Mouse (Mus musculus) neural tube, embryonic 12.5 days (tissue): ENCODE measurements around the gene Tyk2. TPM values are rescaled to one million over a fixed set of nuclear protein-coding genes. Genes with fewer than 3 reads are reported as not detected.

ENCODE experiments used
- ATAC-seq: fragments of 200-750 bp; cut with Nextera tagmentation; 2 replicates; pipeline ENCODE4 v1.8.0; 2017; ENCODE audit warnings: low read depth, mild to moderate bottlenecking, moderate TSS enrichment, moderate library complexity; ENCODE audit not compliant: low FRiP score
- H3K27ac ChIP-seq: fragments of 300-500 bp; sonication (generic); 2 replicates; pipeline ENCODE4 v1.5.1; 2016
- H3K27me3 ChIP-seq: fragments of 300-500 bp; sonication (generic); replicated peaks from 2 replicates; pipeline ENCODE4 v1.6.1; 2016; ENCODE audit warnings: mild to moderate bottlenecking
- H3K36me3 ChIP-seq: fragments of 300-500 bp; sonication (generic); 2 replicates; pipeline ENCODE4 v1.6.1; 2016; ENCODE audit warnings: mild to moderate bottlenecking
- H3K4me1 ChIP-seq: fragments of 300-500 bp; sonication (generic); 2 replicates; pipeline ENCODE4 v1.6.1; 2016
- H3K4me2 ChIP-seq: fragments of 300-500 bp; sonication (generic); replicated peaks from 2 replicates; pipeline ENCODE4 v1.6.1; 2016; ENCODE audit warnings: mild to moderate bottlenecking
- H3K4me3 ChIP-seq: fragments of 300-500 bp; sonication (generic); 2 replicates; pipeline ENCODE4 v1.5.1; 2016
- H3K9ac ChIP-seq: fragments of 300-500 bp; sonication (generic); 2 replicates; pipeline ENCODE4 v1.6.1; 2016; ENCODE audit warnings: mild to moderate bottlenecking
- H3K9me3 ChIP-seq: fragments of 300-500 bp; sonication (generic); 2 replicates; pipeline ENCODE4 v1.6.1; 2016; ENCODE audit warnings: mild to moderate bottlenecking
- WGBS: fragments of 180-500 bp; shearing (Covaris S2); methylation state at CpG from one replicate; pipeline ENCODE4 v1.1.7; 2016; 5-methylcytosine and 5-hydroxymethylcytosine counted together
- microRNA-seq: library from miRNA; unstranded; fragments of <30 nt; microRNA quantifications from one replicate; pipeline ENCODE4, GENCODE M21; 2017
- polyA plus RNA-seq: library from polyadenylated mRNA; unstranded; fragments of >200 nt; fragmentation: Nextera tagmentation; extraction: Ambion mirVana; gene quantifications from 2 replicates; pipeline ENCODE4 v1.2.1, GENCODE M21; 2016

The Tyk2 gene
- polyA plus RNA-seq, 1 experiment from 2014 or later: 14.1 TPM

DNA sequence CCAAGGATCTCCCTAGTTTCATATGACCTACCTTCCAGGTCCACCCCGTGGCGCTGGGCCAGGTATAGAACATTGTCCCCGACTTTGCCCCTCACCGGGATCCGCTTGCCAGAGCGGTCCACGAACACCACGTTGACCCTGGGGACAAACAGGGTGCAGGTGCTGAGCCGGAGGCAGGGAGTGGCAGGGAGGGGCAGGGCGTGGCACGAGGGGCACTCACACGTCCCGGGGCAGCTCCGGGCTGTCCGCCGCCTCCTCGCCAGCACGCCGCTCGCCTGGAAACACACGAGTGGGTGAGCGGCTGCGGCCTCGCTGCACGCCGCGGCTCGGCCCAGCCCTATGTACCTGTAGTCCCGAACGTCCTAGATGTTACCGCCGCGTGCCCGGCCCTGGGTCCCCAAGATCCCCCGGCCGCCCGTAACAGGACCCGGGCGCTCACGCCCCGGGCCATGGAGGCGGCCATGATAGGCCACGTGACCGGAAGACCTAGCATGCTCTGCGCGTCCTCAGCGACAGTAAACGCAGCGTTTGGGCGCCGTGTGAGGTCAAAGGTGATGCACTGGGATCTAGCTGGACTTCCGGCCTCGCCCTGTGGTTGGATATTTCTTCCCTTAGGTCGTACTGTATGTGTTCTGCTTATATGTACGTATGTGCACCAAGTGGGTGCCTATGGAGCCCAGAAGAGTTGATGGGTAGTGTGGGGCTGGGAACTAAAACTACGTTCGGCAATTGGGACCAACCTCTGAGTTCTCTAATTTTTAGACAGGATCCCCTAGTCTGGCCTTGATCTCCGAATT, 57.8 kb downstream of the Tyk2 start, which contains the start of the genes Gm49373 and Fdx1l:
TSS of gene Gm49373 (minus strand) at position 53 of the 797 bp plus-strand sequence.
TSS of gene Fdx1l (minus strand) at position 571 of the 797 bp plus-strand sequence.
- ATAC-seq: peak; percentile 93
- WGBS: 3% methylated on average over 58 of the region's 58 CpGs
- H3K27ac ChIP-seq: 0 out of 2 replicates have a peak within 1 kb of the TSS, but pooled peaks have one; percentile 10
- H3K4me2 ChIP-seq: peak within 1 kb of the TSS; percentile 83
- H3K36me3 ChIP-seq: peaks cover 41% of the 10 kb centered on the region
- H3K27me3 ChIP-seq: no peaks in the 10 kb centered on the region
- peak within 1 kb of the TSS; percentile 82 for H3K9ac ChIP-seq
- H3K9me3 ChIP-seq: no peaks in the 10 kb centered on the region
- peaks cover 13% of the 10 kb centered on the region for H3K4me1 ChIP-seq
- peak within 1 kb of the TSS; percentile 80 for H3K4me3 ChIP-seq

DNA sequence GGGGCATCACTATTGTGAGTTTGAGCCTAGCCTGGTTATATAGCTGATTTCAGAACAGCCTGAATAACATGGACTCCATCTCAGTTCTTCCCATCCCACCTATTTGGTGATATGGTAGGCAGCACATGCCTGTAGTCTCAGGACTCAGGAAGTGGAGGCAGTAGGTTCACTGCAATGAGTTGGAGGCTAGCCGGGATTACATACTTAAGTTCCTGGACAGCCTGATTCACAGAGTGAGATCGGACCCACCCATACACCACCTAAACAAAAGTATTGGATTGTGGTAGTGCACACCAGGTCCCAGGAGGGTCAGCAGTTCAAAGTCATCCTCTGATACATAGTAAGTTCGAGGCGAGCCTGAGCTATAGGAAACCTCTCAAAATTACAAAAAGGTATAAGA, 58.4 kb downstream of the Tyk2 start:
- H3K27ac ChIP-seq: no peak overlapping the region
- H3K9me3 ChIP-seq: no peaks in the 10 kb centered on the region
- no peak for ATAC-seq
- peak overlapping the region; percentile 82 for H3K9ac ChIP-seq
- H3K4me1 ChIP-seq: peaks cover 13% of the 10 kb centered on the region
- peak overlapping the region; percentile 80 for H3K4me3 ChIP-seq
- H3K4me2 ChIP-seq: peak overlapping the region; percentile 83
- peaks cover 38% of the 10 kb centered on the region for H3K36me3 ChIP-seq
- H3K27me3 ChIP-seq: no peaks in the 10 kb centered on the region
- 20% methylated on average over 4 of the region's 4 CpGs for whole genome bisulfite sequencing

DNA sequence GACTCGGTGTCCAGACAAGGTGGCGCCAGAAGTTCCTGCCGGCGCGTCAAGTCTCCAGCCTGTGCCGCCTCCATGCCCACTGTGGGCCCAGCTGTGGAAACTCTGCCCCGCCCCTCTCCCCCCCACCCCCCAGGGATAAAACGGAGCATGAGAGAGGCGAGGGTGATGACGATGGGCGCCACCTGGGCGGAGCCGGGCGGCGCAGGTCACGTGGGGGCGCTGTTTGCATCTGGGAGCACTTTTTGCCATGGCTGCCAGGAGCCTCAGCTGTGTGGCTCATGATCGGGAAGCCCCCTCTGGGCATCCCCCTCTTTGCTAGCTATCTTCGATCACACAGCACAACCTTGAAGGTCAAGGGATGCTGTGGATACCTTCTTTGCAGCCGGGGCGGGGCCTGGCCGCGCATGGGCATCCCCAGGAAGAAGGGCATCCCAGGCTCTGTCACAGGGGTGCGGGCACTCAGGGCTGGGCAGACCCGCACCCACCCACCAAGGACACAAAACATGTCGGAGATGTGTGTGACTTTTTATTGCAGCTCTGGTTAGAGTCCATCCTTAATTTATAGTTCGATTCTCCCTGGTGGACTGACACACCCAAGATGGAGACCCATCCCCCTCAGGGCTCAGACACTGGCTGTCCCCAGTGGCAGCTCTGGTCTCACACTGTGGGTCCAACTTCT, 63.9 kb downstream of the Tyk2 start, which contains the start of gene Zglp1:
TSS of gene Zglp1 (minus strand) at position 88 of the 679 bp plus-strand sequence.
- Histone ChIP-seq H3K36me3 (peaks cover 47% of the 10 kb centered on the region), H3K4me1 (peaks cover 6% of the 10 kb centered on the region; the same call in 1 of the 2 replicates), H3K4me2 (no peak within 1 kb of the TSS), H3K27me3 (no peaks in the 10 kb centered on the region), H3K9me3 (no peaks in the 10 kb centered on the region), H3K27ac (no peak within 1 kb of the TSS), H3K4me3 (no peak within 1 kb of the TSS), H3K9ac (no peak within 1 kb of the TSS)
- WGBS: 86% methylated on average over 27 of the region's 27 CpGs
- no peak for ATAC-seq

DNA sequence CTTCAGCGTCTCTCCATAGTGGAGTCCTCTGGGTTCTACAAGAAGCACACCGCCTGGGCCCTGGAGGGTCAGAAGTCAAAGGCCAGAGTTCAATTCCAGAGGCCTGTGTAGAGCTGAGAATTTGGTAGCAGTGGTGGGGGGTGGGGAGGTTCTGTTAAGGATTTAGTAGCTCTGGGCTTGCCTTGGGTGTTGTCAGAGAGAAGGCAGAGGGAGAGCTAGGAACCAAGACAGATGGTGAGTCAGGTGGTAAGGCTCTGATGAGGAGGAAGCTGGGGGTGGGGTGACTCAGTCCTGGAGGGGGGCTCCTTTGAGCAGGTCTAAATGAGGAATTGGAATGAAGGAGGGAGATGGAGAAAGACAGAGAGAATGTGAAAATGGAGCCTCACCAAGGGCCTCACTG, 68.1 kb downstream of the Tyk2 start:
- no peaks in the 10 kb centered on the region for H3K4me1 ChIP-seq
- no peak for ATAC-seq
- H3K9me3 ChIP-seq: no peaks in the 10 kb centered on the region
- H3K36me3 ChIP-seq: peaks cover 44% of the 10 kb centered on the region
- H3K4me2 ChIP-seq: no peak overlapping the region
- no peak overlapping the region for H3K9ac ChIP-seq
- H3K4me3 ChIP-seq: no peak overlapping the region
- H3K27me3 ChIP-seq: no peaks in the 10 kb centered on the region
- WGBS: 91% methylated on average over 2 of the region's 2 CpGs
- no peak overlapping the region for H3K27ac ChIP-seq

Small RNA genes lying within 50 kb of the gene (microRNA-seq; reads per million reads assigned to microRNA genes)
- 2.0 reads per million for gene Mir7082

Other genes with a start within 250 kb of the Tyk2 start
- 54.1 and 58.6 TPM in 2 replicates for gene Ppan, start 243.1 kb downstream of the Tyk2 start, polyA plus RNA-seq
- 301 and 309 TPM in 2 replicates for gene Eif3g, start 232.6 kb downstream of the Tyk2 start, polyA plus RNA-seq
- 89.4 and 92.4 TPM in 2 replicates for gene Dnmt1, start 171.4 kb downstream of the Tyk2 start, polyA plus RNA-seq
- 17.7 and 19.5 TPM in 2 replicates for gene S1pr2, start 154.5 kb downstream of the Tyk2 start, polyA plus RNA-seq
- 116 and 121 TPM in 2 replicates for gene Mrpl4, start 128.5 kb downstream of the Tyk2 start, polyA plus RNA-seq
- gene Icam1, start 115.3 kb downstream of the Tyk2 start, polyA plus RNA-seq: 5.0 and 5.8 TPM in 2 replicates
- gene Icam4, start 101.9 kb downstream of the Tyk2 start, polyA plus RNA-seq: 1.6 and 2.1 TPM in 2 replicates
- 0.14 and 0.15 TPM in 2 replicates for gene Icam5, start 99.2 kb downstream of the Tyk2 start, polyA plus RNA-seq
- 0.66 and 2.9 TPM in 2 replicates for gene Zglp1, start 64.2 kb downstream of the Tyk2 start, polyA plus RNA-seq
- 0.96 and 1.7 TPM in 2 replicates for gene Gm49373, start 58.1 kb downstream of the Tyk2 start, polyA plus RNA-seq
- 44.0 and 57.0 TPM in 2 replicates for gene Fdx1l, start 57.6 kb downstream of the Tyk2 start, polyA plus RNA-seq
- gene Gm38431, start 39.2 kb downstream of the Tyk2 start, polyA plus RNA-seq: 1.6 and 2.8 TPM in 2 replicates
- gene Raver1, start 39.2 kb downstream of the Tyk2 start, polyA plus RNA-seq: 54.2 and 63.4 TPM in 2 replicates
- 271 and 293 TPM in 2 replicates for gene Cdc37, start 18.7 kb upstream of the Tyk2 start, polyA plus RNA-seq
- gene Pde4a, start 34.5 kb upstream of the Tyk2 start, polyA plus RNA-seq: 12.3 and 14.7 TPM in 2 replicates
- 53.9 and 55.1 TPM in 2 replicates for gene Keap1, start 108.1 kb upstream of the Tyk2 start, polyA plus RNA-seq
- gene S1pr5, start 117.2 kb upstream of the Tyk2 start, polyA plus RNA-seq: 1.5 and 2.0 TPM in 2 replicates
- gene Atg4d, start 134.1 kb upstream of the Tyk2 start, polyA plus RNA-seq: 57.4 and 57.6 TPM in 2 replicates
- 18.0 and 25.2 TPM in 2 replicates for gene Kri1, start 156.7 kb upstream of the Tyk2 start, polyA plus RNA-seq
- gene Cdkn2d, start 160.2 kb upstream of the Tyk2 start, polyA plus RNA-seq: 94.6 and 96.1 TPM in 2 replicates
- gene Ap1m2, start 181.1 kb upstream of the Tyk2 start, polyA plus RNA-seq: 0.65 and 1.3 TPM in 2 replicates
- 78.4 and 85.2 TPM in 2 replicates for gene Slc44a2, start 189.5 kb upstream of the Tyk2 start, polyA plus RNA-seq
- 280 and 286 TPM in 2 replicates for gene Ilf3, start 236.6 kb upstream of the Tyk2 start, polyA plus RNA-seq